Mouse (Mus musculus): Measurements from ENCODE around the gene Akap2.

The Akap2 gene

DNA sequence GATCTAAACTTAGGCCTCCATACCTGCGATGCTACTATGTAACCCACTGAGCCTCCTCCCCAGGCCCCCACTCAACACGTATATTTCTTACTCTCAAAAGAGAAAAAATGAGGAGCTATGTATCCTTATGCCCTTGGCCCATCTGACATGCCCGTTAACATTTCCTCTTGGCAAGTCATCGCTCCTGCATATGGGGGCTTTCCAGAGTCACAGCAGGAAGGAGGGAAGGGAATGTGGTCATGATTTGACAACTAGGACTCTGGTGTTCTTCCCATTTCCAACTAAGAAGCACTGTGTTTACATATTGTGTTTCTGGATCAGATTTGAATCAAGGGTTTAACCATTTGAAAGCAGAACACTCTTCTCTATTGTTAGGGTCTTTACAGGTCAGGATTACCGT lies 15.9 kb upstream of the Akap2 start:
- in situ Hi-C loops (cut with MboI, MseI) = no loop called here

DNA sequence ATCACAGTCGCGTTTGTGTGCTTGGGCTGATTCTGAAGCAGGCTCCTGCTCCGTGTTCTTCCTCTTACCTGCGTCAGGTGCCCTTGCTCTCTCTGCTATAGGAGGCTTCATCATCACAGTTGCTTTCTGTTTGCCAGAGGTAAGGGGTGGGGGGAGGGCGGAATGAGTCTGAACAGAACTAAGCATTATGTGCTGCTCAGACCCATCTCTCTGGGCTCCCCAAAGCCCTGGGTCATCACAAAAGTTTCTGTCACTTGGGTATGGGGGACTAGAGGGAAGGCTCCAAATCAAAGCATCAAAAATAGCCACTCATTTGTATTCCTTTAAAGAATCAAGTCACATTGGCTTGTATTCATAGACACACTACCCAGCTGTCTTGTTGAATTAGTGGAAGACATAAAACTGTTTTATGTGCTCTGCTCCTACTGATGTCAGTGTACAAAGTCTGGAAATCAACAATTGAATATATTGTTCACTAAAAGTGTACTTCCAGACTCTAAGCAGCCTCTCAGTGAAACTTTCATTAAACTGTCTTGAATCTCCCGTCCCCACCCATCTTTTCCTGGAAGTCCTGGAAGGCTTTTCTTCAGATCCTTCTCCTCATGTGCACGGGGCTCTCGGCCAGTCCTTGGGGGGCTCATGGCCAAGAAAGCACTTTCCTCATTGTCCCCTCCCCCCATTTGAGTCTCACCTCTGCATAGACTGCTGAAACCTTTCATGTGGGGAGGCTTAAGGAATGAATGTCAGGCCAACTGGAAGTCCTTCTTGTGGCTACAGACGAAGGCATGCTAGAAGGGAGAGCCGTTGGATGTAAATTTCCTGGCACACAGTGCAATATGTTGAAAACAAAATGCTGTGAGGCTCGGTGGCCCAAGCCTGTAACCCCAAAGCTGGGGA lies 13.6 kb upstream of the Akap2 start:
- in situ Hi-C loops (cut with MboI, MseI) = no loop called here

DNA sequence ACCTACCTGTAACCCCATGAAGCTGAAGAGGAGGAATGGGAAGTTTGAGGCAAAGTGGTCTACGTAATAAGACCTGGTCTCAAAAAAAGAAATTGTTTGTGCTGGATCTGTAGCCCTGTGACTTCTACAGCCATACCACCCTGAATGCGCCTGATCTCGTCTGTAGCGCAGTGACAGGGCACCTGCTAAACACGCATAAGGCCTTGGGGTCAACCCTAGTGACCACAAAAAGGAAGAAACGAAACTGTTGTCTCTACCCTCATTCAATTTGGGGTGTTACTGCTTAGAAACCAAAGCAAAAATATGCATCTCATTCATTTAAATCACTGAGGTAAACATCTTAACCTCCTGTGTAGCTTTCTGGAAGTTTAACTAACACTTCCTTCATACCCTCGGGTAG lies 12.9 kb upstream of the Akap2 start:
- in situ Hi-C loops (cut with MboI, MseI) = no loop called here

DNA sequence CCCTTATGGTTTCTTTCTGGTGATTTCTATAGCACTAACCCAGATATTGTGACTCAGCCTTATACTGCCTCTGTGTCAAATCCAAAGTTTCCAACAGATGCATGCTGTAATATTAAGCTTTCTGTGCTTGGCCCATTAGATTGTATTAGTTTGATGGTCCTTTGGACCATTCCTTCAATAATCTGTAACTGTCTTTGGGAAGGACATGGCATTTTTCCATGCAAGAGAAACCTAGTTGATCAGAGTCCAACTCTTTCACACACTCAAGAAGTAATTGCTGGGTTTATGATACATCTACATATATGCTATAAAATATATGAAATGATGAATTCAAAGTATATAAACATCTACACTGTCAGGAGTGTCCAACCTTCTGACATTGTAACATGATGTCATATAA lies 1.6 kb upstream of the Akap2 start:
- in situ Hi-C loops (cut with MboI, MseI) = no loop called here

DNA sequence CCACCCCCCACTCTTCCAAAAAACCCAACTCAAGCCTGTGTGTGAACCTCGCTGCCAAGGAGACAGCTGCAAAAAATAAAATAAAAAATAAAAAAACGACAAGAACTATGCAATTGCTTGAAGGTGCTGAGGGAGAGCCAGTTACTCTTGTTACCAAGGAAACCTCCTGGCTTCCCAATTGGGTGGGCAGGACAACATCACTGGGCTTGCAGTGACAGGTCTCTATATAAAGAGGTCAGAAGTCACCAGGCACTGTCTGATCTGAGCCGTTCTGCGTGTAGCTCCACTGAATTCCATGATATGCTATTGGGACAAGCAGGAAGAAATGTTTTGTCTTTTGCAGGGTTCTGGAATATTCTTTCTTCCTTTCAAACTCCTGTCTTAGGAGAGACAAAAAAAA lies 722 bp upstream of the Akap2 start:
- in situ Hi-C loops (cut with MboI, MseI) = no loop called here

DNA sequence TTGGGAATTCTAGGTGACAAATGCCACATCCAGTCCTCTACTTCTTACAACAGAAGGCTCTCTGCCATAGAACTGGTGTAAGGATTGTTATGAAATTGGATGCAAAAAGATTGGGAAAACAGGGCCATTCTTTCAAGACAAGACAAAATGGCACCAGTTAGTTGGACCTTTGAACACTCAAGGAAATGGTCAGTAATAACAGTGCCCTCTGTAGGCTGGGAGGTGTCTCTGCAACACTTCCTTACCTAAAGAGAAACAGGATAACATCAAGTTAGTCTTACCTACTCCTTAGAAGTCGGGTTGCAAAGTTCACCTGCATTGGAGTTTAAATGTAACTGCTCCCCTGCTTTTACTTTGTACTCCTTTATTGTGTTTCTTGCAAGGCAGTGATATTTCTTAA lies 1.9 kb downstream of the Akap2 start:
- in situ Hi-C loops (cut with MboI, MseI) = no loop called here

DNA sequence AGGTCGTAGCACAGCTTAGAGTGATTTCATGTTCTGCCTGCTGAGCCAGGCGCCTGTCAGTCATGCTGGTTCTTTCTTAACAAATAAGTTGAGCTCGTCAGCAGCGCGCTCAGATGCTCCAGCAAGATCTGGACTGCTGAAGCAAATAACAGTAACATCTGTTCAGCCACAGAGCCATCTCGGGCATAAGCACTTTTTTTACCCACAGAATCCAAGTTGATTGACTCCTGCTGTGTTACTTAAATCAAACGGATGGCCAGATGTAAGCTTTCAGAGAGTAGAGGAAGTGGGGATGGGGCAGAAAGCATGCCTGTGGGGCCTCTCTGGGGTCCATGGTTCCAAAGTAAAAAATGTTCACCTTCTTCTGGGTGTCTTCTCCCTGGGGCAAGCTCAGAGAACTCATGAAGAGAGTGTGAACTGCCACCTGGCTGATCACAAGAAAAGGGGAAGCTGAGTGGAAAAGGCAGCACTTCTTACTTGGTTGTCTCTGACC lies 3.5 kb downstream of the Akap2 start:
- in situ Hi-C loops (cut with MboI, MseI) = no loop called here

DNA sequence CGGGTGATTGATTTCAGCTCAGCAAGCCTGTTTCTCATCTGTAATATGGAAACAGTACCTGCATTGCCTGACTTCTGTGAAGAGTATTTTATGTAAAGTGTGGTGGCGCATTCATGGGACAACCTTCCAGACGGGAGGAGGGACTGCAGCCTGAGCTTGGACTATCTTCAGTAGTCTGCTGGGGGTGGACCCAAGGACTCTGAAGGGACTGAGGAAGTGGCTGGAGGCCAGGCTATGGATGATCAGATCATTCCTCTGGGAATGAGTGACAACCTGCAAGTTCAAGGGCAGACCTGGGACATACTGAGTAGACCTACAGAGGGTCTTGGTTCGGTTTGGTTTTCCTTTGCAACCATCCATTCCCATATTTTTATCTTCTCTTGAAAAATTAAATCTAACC lies 4.8 kb downstream of the Akap2 start:
- in situ Hi-C loops (cut with MboI, MseI) = no loop called here

DNA sequence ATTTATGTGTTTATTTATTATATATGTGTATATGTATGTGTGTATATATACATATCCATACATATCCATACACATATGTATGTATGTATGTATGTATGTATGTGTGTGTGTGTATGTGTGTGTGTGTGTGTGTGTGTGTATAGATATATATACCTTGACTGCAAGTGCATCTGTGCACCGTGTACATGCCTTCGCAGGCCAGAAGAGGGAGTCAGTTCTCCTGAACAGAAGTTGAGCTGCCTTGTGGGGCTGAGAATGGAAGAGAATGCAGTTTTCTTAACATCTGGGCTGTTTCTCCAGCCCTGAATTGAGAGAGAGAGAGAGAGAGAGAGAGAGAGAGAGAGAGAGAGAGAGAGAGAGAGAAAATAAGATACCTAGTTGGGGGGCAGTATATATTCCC lies 6.2 kb downstream of the Akap2 start:
- in situ Hi-C loops (cut with MboI, MseI) = no loop called here

DNA sequence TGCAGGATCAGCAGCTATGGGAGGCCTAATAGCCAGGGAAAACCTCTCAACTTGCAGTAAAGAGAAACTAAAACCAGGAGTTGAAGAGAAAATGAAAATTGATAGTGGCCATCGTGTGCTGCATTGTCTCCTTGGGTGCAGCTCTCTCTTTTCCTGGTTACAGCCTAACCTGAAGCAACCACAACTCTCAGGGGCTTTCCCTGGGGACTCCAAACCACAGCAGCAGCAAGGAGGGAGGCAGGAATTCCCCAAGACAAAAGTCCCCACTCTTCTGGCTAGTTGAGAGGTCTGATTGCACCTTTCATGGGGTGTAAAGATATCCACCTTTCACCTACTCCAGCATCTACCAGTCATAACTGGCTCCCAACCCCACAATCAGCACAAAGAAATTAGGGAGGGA lies 8.1 kb downstream of the Akap2 start:
- in situ Hi-C loops (cut with MboI, MseI) = no loop called here

DNA sequence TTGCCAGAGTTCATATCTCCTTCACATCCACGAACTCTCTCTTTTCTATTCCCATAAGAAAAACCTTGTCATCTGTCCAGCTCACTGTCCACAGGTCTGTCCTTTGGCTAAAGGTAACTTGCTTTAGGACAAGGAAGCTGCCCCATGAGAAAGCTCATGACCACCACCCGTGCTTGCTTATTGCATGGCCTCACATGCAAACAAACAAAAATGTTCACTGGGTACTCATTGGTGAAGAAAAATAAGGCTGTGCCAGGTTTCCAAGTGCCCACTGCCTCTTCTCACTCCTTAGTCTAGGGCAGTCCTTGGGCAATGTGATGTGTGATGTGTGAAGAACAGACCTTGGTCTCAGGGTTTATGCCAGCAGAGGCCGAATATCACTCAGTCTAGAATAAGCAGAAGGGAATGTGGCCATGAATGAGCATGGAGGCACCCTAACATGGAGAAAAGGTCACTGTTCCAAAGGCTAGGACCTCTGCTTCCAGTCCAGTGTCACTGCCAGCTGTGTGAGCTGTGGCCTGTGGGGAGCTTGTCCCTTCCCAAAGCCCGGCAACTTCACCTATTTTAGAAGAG lies 11.2 kb downstream of the Akap2 start:
- in situ Hi-C loops (cut with MboI, MseI) = no loop called here

DNA sequence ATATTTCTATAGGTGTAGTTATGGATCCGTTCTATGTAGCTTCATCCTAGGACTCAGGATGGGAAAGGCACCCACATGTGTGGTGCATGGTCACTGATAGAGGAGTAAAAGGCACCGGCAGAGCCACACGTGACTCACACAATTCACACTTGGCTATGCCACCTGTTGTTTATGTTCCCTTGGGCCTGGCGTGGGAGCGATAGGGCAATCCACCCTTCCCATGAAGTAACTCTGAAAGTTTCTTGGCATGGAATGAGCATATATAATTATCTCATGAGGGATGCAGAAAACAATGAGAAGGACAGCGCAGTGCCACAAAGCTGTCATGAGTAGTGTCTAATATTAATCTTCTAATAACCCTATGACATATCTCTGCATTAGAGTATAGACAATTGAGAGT lies 12.6 kb downstream of the Akap2 start:
- in situ Hi-C loops (cut with MboI, MseI) = loop anchor here (5.0 kb wide), 1 partner anchor 57 kb away; no protein-coding TSS in a partner anchor

DNA sequence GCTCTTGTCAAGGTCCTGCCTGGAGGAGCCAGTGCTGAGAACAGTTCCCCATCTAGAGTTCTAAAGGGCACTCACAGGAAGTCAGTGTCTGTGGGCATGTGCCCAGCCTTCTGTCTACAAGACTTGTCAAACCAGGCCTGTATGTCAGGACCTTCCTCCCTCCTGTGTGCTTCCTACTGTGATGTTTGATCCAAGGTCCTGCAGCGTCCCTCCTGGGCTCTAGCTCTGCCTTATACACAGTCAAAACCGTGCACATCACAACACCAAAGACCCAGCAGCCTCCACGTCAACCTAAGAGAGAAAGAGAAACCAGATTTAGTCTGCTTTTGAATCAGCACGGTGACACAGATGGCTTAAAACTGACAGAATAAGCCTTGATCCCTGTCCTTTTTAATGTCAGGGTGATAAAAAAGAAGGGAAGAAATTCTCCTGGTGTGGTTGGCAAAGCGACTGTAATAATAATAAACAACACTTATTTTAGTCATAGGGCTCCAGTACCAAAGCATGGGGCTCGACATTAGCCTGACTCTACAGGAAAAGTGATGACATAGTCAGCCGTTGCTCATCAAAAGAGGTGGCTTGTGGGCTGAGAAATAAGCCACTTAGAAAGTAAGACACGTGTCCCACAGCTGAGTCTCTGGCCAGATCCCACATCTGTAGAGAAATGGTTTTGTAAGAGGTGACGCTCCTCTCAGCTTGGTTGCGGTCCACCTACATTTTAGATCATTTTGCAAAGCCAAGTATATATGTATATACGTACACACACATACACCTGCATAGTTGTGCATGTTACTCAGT lies 13.5 kb downstream of the Akap2 start:
- in situ Hi-C loops (cut with MboI, MseI) = loop anchor here (5.0 kb wide), 1 partner anchor 56 kb away; no protein-coding TSS in a partner anchor

DNA sequence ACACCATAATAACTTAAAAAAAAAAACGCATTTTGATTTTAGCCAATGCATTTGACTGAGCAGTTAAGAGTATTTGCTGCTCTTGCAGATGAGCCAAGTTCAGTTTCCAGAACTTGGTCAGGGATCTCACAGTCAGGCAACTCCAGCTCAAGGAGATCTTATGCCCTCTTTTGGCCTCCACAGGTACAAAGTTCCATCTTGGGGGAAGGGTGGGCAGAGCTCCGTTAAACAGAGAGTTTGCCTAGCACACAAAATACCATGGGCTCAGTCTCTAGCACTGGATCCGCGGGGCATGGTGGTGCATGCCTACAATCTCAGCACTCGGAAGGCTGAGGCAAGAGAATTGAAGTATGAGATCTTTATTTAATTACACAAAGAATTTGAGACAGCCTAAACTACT lies 14.9 kb downstream of the Akap2 start:
- in situ Hi-C loops (cut with MboI, MseI) = loop anchor here (5.0 kb wide), 1 partner anchor 55 kb away; no protein-coding TSS in a partner anchor

DNA sequence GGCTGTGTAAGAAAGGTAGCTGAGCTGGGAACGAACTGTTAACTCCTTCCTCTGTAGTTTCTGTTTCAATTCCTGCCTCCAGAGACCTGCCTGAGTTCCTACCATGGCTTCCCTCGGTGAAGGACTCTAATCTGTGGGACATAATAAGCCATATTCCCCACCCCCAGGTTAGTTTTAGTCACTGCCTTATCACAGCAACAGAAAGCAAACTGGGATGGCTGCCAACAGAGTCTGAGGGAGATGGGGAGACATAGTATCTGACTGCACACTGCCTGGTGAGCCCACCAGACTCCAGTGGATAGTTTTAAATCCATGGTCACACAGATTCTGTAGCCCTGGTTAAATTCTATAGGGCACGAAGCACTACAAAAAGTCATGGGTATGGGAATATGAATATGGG lies 16.0 kb downstream of the Akap2 start:
- in situ Hi-C loops (cut with MboI, MseI) = loop anchor here (5.0 kb wide), 1 partner anchor 54 kb away; no protein-coding TSS in a partner anchor

DNA sequence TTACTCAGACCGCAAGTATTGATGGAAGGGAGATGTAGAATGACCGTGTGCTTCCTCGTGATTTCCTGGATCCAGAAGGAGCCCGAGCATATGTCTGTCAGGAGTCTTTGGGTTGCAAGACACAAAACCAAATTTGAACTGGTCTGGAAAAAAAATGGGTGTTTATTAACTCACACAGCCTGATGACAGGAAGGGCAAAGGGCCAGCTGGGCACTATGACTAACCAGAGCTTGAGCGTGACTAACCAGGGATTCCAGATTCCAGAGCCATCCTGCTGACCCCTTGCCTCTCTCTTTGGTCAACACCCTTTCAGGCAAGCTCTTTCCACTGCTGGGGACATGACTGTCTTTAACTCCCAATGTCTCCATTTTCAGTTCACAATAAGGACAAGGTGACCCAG lies 18.0 kb downstream of the Akap2 start:
- in situ Hi-C loops (cut with MboI, MseI) = no loop called here

DNA sequence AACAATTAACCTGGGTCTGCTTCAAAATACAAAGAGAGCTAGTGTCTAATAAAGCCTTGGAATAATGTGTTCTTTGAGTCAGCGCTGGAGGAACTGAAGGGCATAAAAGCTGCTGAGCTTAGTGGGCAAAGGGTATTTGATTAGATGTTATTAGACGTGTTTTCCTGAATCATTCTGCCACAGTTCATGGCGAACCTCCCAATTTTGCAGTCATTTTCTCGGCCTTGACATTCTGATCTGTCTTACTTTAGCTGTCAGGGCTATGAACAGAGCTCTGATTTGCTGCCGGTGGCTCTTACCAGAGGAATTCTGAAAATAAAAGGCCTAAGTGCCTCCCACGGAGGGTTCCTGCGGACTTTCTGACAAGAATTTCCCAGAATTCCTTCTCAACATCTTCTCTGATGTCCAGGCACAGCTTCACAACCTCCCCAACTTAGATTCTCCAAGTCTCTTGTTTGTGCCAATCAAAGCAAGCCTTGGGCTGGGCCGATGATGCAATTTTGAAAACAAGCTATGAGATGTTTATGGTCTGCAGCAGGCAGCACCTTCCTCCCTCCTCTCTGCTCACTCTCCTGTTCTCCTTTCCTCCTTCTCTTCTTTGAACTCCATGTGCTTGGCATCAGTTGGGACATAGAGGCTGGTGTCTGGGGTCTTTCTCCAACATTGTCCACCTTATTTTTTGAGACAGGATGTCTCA lies 21.5 kb downstream of the Akap2 start:
- in situ Hi-C loops (cut with MboI, MseI) = no loop called here

DNA sequence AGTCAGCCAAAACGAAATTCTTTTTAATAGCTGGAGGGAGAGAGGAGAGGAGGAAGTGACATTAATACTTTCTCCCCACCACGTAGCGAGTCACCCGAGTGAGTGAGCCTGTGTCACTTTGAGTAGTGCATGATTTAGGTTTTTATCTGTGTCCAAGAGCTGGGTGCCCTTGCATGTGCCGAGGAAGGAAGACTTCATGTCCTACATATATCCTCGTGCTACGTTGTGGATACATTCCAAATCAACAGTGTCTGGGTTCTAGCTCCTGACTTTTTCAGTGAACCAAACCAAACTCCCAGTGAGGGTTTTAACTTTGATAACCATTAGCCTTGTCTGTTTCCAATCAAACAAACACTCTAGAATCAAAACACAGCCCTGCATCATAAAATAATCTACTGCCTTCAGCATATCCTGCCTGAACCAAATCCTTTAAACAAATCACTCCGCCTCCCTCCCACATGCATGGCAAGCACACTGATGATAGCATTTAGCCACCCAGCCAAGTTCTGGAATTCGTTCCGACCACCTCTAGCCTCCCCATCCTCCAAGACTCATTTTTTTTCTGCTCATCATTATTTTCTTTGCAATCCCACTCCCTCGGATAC lies 26.0 kb downstream of the Akap2 start:
- in situ Hi-C loops (cut with MboI, MseI) = no loop called here

DNA sequence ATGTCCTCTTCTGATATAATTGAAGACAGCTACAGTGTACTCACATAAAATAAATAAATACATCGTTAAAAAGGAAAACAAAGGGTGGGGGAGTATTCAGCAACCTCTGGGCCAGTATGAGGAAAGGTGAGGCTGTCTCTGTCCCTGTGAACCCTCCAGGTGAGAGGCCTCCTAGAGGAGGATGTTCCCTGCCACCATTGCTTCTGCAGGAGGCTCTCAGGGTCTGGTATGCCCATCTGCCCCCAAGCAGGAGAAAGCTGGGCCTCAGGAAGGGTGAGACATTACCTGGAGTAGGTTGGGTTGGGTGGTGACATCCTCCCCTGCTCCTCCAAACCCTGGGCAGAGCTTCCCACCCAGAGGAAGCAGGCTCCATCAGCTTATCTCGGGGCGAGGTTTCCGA lies 33.2 kb downstream of the Akap2 start:
- in situ Hi-C loops (cut with MboI, MseI) = no loop called here

DNA sequence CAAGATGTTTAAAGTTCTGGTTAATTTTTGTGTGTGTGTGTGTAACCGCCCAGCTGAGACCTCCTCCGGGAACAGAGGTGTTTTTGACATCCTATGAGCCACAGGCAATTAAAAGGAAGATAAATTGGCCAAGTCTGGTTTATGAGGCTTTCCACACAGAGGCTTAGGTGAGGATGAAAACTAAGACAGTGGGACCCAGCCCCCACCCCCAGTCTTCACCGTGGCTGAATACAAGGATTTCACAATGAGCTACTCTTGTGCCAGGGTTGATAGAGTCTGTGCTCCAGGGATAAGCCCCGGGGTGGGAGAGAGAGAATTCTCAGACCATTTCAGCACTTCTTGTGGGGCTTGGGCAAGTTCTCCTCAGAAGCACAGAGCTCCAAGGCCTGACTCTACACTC lies 33.6 kb downstream of the Akap2 start:
- in situ Hi-C loops (cut with MboI, MseI) = no loop called here

DNA sequence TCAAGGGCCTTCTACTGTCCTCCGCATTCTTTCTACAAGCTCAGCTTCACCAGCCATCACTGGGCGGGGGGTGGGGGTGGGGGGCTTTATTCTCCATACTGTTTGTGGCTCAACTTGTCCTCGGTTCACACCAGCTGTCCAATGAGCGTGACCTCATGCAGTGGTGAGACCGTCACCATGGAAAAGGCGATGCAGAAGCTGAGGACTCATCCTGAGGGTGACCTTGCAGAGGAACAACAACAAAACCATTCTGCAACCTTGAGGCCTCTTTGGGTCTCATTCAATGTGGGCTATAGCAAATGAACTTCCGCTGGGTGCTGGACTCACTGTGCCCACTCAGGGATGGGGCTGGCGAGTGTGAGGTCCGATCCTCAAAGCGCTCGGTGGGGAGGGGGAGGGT lies 34.1 kb downstream of the Akap2 start:
- in situ Hi-C loops (cut with MboI, MseI) = no loop called here
